8 mouse cellular contexts compared by ENCODE assay signal in genomic region chr2:146222279-146223175, GRCm38 (mm10). TPM values are rescaled to one million over a fixed set of nuclear protein-coding genes. Genes with fewer than 3 reads are reported as not detected.
A peak's percentile ranks its signal among the peaks of the same experiment; 100 is the strongest.
DNase-seq lines count a peak whose midpoint lies in the region; ATAC-seq and TF ChIP-seq lines count a peak whose summit lies in the region.

No protein-coding gene starts in this region.

- H3K4me1 ChIP-seq in kidney, embryonic 14.5 days (ENCODE audit: control insufficient read depth, insufficient read depth, low read length), result peaks cover 20% of the 10 kb centered on the region
- H3K4me1 ChIP-seq in ES-Bruce4 (ENCODE audit: control insufficient read depth, insufficient read depth, low read length), result no peaks in the 10 kb centered on the region
- peaks cover 26% of the 10 kb centered on the region for H3K4me1 ChIP-seq in heart, postnatal 0 days (ENCODE audit: control insufficient read depth, insufficient read depth)
- peaks cover 25% of the 10 kb centered on the region for H3K4me1 ChIP-seq in liver, embryonic 11.5 days (replicated peaks; ENCODE audit: control insufficient read depth, insufficient read depth, low read length)

- H3K4me2 ChIP-seq in kidney, embryonic 14.5 days (replicated peaks; ENCODE audit: low read depth, low read length), result peak overlapping the region; percentile 96
- H3K4me2 ChIP-seq in heart, postnatal 0 days (ENCODE audit: low read depth, low read length), result peak overlapping the region; percentile 76
- peak overlapping the region; percentile 93 for H3K4me2 ChIP-seq in liver, embryonic 11.5 days

- H3K27ac ChIP-seq in kidney, embryonic 14.5 days (ENCODE audit: low read depth, low read length), result no peak overlapping the region
- no peak overlapping the region for H3K27ac ChIP-seq in ES-Bruce4 (ENCODE audit: insufficient read depth, low read length)
- H3K27ac ChIP-seq in heart, postnatal 0 days (ENCODE audit: low read depth), result no peak overlapping the region
- no peak overlapping the region for H3K27ac ChIP-seq in liver, embryonic 11.5 days (ENCODE audit: low read depth, low read length)

- TF ChIP-seq EP300 in ES-Bruce4 (IDR thresholded peaks at IDR 0.05; ENCODE audit: insufficient read depth, low read depth, low read length), result no peak
- no peak for TF ChIP-seq EP300 in heart, postnatal 0 days (IDR thresholded peaks at IDR 0.05; ENCODE audit: low read depth)

- no peak for TF ChIP-seq CTCF in ES-Bruce4 (IDR thresholded peaks at IDR 0.05; ENCODE audit: low read depth, low read length)
- no peak for TF ChIP-seq CTCF in heart, postnatal 0 days (IDR thresholded peaks at IDR 0.05; ENCODE audit: low read depth)

- no peak for DNase-seq in kidney, adult 9 months
- DNase-seq in cerebellum, postnatal 25 days, result peak; percentile 40 to 47
- DNase-seq in heart, postnatal 0 days (ENCODE audit: low spot score), result no peak
- DNase-seq in liver, embryonic 11.5 days (ENCODE audit: low spot score), result peak; percentile 58
- peak; percentile 37 for DNase-seq in right cerebral cortex, postnatal 14 days
- no peak for DNase-seq in natural killer cell, adult 2 months (ENCODE audit: low spot score in 2 of 2)

- WGBS in kidney, embryonic 14.5 days, result under 1% methylated on average over 117 of the region's 133 CpGs
- under 1% methylated on average over 90 of the region's 133 CpGs for WGBS in heart, postnatal 0 days
- WGBS in liver, embryonic 11.5 days, result under 1% methylated on average over 91 of the region's 133 CpGs

- peak overlapping the region; percentile 49 for H3K4me3 ChIP-seq in kidney, embryonic 14.5 days (ENCODE audit: low read length)
- peak overlapping the region; percentile 80 for H3K4me3 ChIP-seq in ES-Bruce4 (ENCODE audit: low read depth, low read length)
- H3K4me3 ChIP-seq in heart, postnatal 0 days (ENCODE audit: low read depth, low read length), result peak overlapping the region; percentile 43
- H3K4me3 ChIP-seq in liver, embryonic 11.5 days (ENCODE audit: low read depth, low read length), result peak overlapping the region; percentile 59

- H3K9ac ChIP-seq in kidney, embryonic 14.5 days (ENCODE audit: low read depth, low read length), result peak overlapping the region; percentile 44
- H3K9ac ChIP-seq in ES-Bruce4 (ENCODE audit: low read depth, poor library complexity, severe bottlenecking), result peak overlapping the region; percentile 80
- H3K9ac ChIP-seq in heart, postnatal 0 days (replicated peaks; ENCODE audit: low read depth, low read length), result no peak overlapping the region
- H3K9ac ChIP-seq in liver, embryonic 11.5 days (ENCODE audit: low read depth, low read length), result no peak overlapping the region

- no peak for TF ChIP-seq POLR2A in ES-Bruce4 (IDR thresholded peaks at IDR 0.05; ENCODE audit: insufficient read depth, low read length)

- H3K9me3 ChIP-seq in kidney, embryonic 14.5 days (ENCODE audit: control insufficient read depth, low read length), result no peaks in the 10 kb centered on the region
- H3K9me3 ChIP-seq in ES-Bruce4 (replicated peaks; ENCODE audit: control insufficient read depth, insufficient read depth, low read length, poor library complexity, severe bottlenecking), result no peaks in the 10 kb centered on the region
- no peaks in the 10 kb centered on the region for H3K9me3 ChIP-seq in heart, postnatal 0 days (replicated peaks; ENCODE audit: control insufficient read depth, low read length)
- no peaks in the 10 kb centered on the region for H3K9me3 ChIP-seq in liver, embryonic 11.5 days (ENCODE audit: control insufficient read depth, low read length)

- peak; percentile 1; the same call in 1 of the 2 replicates for ATAC-seq in kidney, embryonic 14.5 days (ENCODE audit: low FRiP score, low TSS enrichment)
- ATAC-seq in heart, postnatal 0 days (ENCODE audit: insufficient read depth, low read depth), result peak; percentile 10; the same call in 1 of the 2 replicates
- ATAC-seq in liver, embryonic 11.5 days (replicated peaks; ENCODE audit: low FRiP score), result 0 out of 2 replicates have a peak, but pooled peaks have one; percentile 3

- H3K27me3 ChIP-seq in kidney, embryonic 14.5 days (ENCODE audit: control insufficient read depth, insufficient read depth, low read length), result peaks cover 95% of the 10 kb centered on the region
- H3K27me3 ChIP-seq in ES-Bruce4 (ENCODE audit: control insufficient read depth, insufficient read depth, low read length, poor library complexity, severe bottlenecking), result peaks cover 29% of the 10 kb centered on the region
- H3K27me3 ChIP-seq in heart, postnatal 0 days (ENCODE audit: control insufficient read depth, insufficient read depth, low read length), result peaks cover 98% of the 10 kb centered on the region
- H3K27me3 ChIP-seq in liver, embryonic 11.5 days (replicated peaks; ENCODE audit: control insufficient read depth, insufficient read depth, low read length), result peaks cover 98% of the 10 kb centered on the region

- no peaks in the 10 kb centered on the region for H3K36me3 ChIP-seq in kidney, embryonic 14.5 days (ENCODE audit: control insufficient read depth, insufficient read depth, low read length)
- no peaks in the 10 kb centered on the region for H3K36me3 ChIP-seq in ES-Bruce4 (ENCODE audit: control insufficient read depth, insufficient read depth, low read length, poor library complexity, severe bottlenecking)
- H3K36me3 ChIP-seq in heart, postnatal 0 days (replicated peaks; ENCODE audit: control insufficient read depth, insufficient read depth, low read length), result no peaks in the 10 kb centered on the region
- H3K36me3 ChIP-seq in liver, embryonic 11.5 days (ENCODE audit: control insufficient read depth, insufficient read depth, low read length), result no peaks in the 10 kb centered on the region

RNA-seq across cellular contexts. Expression of gene Insm1, which starts 0.8 kb away (rescaled TPM):
- not detected in 2 replicates for polyA plus RNA-seq in kidney, embryonic 14.5 days (2014; fragmentation: Nextera tagmentation; extraction: Ambion mirVana)
- 0.90 and 0.93 TPM in 2 replicates for polyA plus RNA-seq in ES-Bruce4 (2011; ENCODE audit: insufficient read depth, insufficient read length, low read depth, missing spikeins)
- total RNA-seq in heart, postnatal 0 days (2014; rRNA removed; ENCODE audit: low replicate concordance), result not detected in 2 replicates
- not detected in 2 replicates for polyA plus RNA-seq in heart, postnatal 0 days (2015; fragmentation: Nextera tagmentation; extraction: Ambion mirVana)
- polyA plus RNA-seq in liver, embryonic 11.5 days (2014; fragmentation: Nextera tagmentation; extraction: Ambion mirVana), result not detected in 2 replicates

Comparison
In these comparisons a context has a peak if more than half of its experiments do, and no peak if none do; other contexts are left out.
1. H3K9ac ChIP-seq: peak in kidney, embryonic 14.5 days (single experiment) and ES-Bruce4 (single experiment); none in heart, postnatal 0 days (single experiment) and liver, embryonic 11.5 days (single experiment).
2. DNase-seq: peak in cerebellum, postnatal 25 days (2 of 2), liver, embryonic 11.5 days (single experiment) and right cerebral cortex, postnatal 14 days (single experiment); none in kidney, adult 9 months (single experiment), heart, postnatal 0 days (single experiment) and natural killer cell, adult 2 months (0 of 2).
3. Peak in every context shown above with its lines, with median percentiles within 50 percentile points of each other: ATAC-seq, H3K4me2 ChIP-seq and H3K4me3 ChIP-seq.